Mouse (Mus musculus): ENCODE results near the gene Bbs7. TPM values are rescaled to one million over a fixed set of nuclear protein-coding genes. Genes with fewer than 3 reads are reported as not detected.
"Not testable (repeated sequence)": the region's sequence is repeated elsewhere in the genome, so short reads cannot be mapped to it uniquely, and the experiment has no call there.

The Bbs7 gene
- total RNA-seq (2021): 9.0 and 11.8 TPM in 2 replicates
- long read RNA-seq, experiment 1, transcript Bbs7-203 (19 exons, 2,687 nt): major isoform, 12 of 16 reads
- long read RNA-seq, experiment 1, partial matches to known transcripts: 2 of 16 reads
- long read RNA-seq, experiment 1, other reads (novel, unspliced or antisense): 2 of 16 reads
- long read RNA-seq, experiment 2, partial matches to known transcripts: 0 of 4 reads
- long read RNA-seq, experiment 2, other reads (novel, unspliced or antisense): 1 of 4 reads

DNA sequence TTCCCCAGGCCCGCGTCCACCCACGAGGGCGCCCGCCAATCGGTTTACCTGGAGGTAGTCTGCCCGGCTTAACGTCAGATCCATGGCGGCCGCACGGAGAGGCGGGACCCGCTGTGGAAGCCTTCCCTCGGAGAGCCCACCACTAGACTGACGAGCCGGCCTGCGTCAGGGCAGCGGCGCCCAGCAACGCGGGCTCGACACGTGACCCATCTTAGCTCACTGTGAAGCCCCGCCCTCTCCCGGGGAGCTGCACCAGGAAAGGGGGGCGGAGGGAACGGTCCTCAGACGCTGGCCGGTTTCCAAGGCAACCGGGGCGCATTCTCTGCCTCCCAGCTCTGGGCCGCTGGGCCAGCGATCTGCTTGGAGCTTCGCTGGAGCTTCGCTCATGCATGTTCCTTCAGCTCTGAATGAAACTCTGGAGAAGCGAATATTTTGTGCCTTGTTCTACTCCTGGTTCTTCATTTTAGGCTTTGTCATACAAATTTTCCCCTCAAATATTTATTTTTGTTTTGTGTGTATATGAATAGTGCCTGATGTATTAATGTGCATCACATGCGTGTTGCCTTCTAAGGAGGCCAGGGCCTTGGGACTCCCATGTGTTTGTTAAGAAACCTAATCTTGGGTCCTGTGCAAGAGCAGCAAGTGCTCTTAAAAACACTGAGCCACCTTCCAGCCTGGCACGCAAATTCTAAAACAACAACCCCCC lies at the start of gene Bbs7:
Gene Bbs7 (minus strand): TSS at position 276 of the 706 bp plus-strand sequence.
- DNase-seq: peak; percentile 97

GRCm38 (mm10) chr3:36645245-36645559 lies 31.9 kb upstream of the Bbs7 start:
- not testable (repeated sequence) for DNase-seq

DNA sequence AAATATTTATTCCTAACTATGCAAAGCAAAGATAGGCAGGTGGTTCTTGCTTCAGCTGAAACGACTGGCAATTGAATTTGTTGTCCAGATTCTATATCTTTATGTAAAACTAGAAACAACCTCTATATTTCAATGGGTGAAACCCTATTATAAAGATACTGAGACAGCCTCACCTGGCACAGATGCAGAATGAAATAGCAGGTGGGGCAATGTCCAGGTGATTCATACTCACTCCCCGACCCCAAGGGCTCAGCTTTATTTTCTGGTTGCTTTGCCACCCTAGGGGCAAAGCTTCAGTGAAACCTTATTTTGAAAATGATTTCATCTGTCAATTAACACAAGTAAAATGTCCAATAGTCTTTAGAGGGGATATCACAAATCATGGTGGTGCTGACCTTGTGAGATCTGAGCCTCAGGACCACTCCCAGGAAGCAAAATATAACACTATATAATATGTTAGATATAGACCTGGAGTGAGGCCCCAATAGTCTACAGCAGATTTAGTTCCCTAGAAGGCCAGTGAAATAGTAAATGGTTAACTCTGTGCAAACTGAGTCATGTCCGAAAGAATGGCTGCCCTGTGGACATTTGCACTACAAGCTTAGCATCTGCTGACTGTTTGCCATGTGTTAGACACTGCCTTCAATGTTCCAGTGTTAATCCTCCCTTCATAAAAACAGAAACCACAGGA lies 31.4 kb upstream of the Bbs7 start:
- no peak for DNase-seq

GRCm38 (mm10) chr3:36643354-36643753 lies 30.1 kb upstream of the Bbs7 start:
- DNase-seq: no peak

- no peak for DNase-seq
Measured at GRCm38 (mm10) chr3:36642736-36643135, 29.5 kb upstream of the Bbs7 start.

- no peak for DNase-seq
Measured at GRCm38 (mm10) chr3:36640787-36641186, 27.5 kb upstream of the Bbs7 start.

DNA sequence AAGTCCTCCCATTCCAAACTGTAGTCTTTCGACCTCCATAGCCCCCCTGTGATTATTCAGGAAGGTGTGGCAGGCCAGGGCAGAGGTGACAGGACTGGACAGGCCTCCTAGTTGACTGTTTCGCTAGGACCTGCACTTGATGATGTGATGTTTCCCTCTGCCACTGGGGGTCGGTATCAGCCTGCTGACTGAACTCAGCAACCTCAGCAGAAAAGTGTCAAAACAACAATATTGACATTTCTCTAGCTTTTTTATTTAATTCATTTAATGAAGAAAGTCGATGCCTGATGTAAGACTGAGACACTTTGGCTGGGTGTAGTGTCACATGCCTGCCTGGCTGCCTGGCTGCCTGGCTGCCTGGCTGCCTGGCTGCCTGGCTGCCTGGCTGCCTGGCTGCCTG lies 22.2 kb upstream of the Bbs7 start:
- DNase-seq: peak; percentile 64

DNA sequence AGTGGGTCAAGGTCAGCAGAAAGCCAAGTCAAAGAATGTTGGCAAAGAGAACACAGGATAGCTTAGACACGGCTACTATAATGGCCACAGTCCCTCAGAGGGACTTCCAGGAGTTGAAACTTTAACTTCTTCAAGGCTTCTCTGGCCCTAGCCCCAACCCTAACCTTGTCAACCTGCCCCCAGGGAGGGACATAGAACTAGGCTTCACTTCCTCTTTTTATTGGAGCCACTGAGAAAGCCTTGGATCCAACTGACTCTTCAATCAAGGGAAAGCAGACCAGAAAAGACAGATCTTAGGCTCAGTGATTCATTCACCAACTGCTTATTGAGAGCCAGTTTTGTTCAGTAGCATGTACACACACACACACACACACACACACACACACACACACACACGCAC lies 13.5 kb upstream of the Bbs7 start:
- no peak for DNase-seq

DNA sequence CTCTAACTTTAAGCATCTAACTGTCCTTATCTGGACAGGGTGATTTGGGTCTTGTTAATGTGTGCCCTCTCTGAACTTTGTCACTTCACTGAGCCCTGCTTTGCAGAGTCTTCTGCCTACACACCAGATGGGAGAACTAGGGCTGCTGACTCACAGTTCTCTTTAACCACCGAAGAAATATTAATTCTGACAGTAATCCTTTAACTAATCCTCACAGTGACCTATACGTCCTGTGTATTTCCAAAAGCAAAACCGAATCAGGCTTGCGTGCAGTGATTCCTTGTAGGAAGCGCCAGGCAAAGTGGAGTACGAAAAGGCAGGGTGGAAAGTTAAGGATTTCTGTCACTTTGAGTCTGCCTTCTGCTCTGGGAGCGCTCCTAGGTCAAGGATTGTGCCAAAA lies 4.9 kb upstream of the Bbs7 start:
- no peak for DNase-seq

DNA sequence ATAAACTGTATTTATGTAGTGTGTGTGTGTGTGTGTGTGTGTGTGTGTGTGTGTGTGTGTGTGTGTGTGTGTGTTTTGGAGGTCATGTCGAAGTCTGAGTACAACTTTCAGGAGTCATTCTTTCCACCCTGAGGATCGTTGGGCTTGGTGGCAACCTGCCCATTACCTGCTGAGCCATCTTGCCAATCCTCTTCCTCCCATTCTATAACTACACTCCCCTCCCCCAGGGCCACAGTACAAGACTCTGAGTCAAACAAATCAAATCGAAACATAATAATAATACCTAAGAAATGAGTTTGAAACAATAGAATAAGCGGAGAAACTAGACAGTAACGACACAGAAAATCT lies 605 bp upstream of the Bbs7 start:
- no peak for DNase-seq

DNA sequence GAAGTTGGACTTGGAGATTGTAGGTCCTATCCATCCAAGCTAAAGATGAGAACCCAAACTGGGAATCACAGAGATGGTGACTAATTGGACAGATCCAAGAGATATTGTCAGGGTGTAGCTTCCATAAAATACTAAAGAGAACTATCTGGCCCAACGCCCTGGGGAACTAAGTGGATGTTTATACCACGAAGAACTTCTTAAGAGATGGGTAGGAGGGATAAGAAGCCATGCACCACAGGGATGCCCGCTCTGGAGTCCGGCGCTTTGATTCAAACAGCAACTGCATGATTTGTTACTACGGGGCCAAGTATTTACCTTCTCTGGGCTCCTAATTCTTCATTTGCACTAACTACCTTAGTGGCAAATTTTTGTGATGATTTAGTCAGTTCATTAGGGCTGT lies 590 bp downstream of the Bbs7 start:
- peak; percentile 4 for DNase-seq

GRCm38 (mm10) chr3:36605894-36606783 lies 7.1 kb downstream of the Bbs7 start:
- no peak for DNase-seq

- not testable (repeated sequence) for DNase-seq
Measured at GRCm38 (mm10) chr3:36599773-36600172, 13.5 kb downstream of the Bbs7 start.

GRCm38 (mm10) chr3:36598811-36599210 lies 14.5 kb downstream of the Bbs7 start:
- DNase-seq: no peak

DNA sequence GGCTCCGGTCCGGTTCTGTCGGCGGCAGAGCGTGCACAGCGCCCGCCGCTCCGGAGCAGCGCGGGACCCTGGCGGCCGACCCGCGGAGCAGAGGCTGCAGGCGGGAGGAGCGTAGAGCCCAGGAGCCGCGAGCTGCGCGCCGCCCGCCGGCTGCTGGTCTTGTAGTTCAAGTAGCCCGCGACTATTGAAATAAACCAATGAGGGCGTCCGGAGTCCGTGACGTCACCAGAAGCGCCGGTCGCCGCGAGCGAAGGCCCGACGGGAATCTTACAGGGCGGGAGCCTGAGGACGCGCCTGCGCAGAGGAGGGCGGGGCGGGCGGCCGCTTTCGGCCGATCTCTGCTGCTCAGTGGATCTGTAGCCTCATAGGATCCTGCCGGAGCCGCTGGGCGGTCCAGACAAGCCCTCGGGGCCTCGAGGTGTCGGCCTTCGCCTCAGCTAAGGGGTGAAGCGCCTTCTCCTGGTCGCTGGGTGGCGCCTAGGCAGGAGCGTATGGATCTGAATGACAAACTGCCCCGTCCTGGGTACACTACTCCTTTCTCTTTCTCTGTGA lies 41.4 kb downstream of the Bbs7 start, which contains the start of gene Ccna2:
Gene Ccna2 (minus strand): TSS at position 324 of the 552 bp plus-strand sequence.
- peak; percentile 99 for DNase-seq

GRCm38 (mm10) chr3:36571361-36571826 lies 41.9 kb downstream of the Bbs7 start:
- DNase-seq: peak; percentile 54

DNA sequence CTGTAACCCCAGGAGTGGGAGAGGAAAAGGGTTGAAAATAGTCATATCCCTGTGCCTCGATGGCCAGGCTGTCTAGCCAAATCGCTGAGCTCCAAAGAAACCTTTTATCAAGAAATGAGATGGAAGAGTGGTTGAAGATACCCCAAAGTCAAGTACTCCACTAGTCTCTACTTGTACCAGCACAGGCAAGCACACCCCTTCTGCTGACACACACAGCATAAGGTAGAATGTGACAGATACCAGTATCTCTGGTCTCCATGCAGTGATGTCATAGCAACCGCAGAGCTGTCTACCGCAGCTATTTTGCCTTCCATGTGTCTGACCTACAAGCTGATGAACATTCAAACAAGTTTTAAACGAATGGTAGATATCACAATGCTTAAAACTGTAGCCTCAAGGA lies 43.4 kb downstream of the Bbs7 start:
- no peak for DNase-seq

GRCm38 (mm10) chr3:36563666-36564065 lies 49.6 kb downstream of the Bbs7 start:
- DNase-seq: no peak

GRCm38 (mm10) chr3:36559606-36560005 lies 53.7 kb downstream of the Bbs7 start:
- no peak for DNase-seq

DNA sequence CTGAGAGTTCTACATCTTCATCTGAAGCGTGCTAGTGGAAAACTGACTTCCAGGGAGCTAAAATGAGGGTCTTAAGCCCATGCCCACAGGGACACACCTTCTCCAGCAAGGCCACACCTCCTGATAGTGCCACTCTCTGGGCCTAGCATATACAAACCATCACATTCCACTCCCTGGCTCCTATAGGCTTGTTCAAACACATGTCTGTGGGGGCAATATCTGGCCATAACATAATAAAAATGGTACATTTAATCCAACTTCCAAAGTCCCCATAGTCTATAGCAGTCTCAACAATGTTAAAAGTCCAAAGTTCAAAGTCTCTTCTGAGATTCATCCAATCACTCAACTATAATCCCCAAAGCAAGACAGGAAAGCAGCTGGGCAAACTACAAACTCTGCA lies 55.7 kb downstream of the Bbs7 start:
- no peak for DNase-seq

DNA sequence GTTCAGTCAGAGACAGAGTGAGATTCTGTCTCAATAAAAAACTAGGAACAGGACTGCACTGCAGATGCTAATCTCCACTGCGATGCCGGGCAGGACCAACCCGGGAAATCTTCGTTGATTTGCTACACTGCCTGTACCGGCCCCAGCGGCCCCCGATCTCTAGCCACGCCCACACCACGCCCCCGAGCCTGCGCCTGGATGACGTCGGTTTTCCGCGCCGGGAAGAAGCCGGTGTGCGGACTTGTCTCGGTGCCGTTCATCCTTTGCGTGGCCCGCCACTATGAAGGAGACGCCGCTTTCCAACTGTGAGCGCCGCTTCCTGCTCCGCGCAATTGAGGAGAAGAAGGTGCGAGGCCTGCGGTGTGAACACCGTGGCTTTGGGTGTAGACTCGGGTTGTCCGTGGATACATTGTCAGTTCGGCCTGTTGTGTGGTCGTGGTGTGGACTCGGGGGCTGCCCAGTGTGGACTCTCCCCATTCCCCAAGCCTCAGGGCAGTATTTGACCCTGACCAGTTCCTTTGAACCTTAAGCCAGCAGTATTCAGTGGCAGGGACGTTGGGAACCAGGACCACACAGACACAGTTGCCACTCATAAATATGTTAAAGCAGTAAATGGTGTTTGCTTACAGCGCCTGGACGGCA lies 60.8 kb downstream of the Bbs7 start, which contains the start of gene Exosc9:
Gene Exosc9 (plus strand): TSS at position 201 of the 642 bp plus-strand sequence.
- DNase-seq: peak; percentile 98

Data from adrenal gland, postnatal 14 days (tissue).